Mouse (Mus musculus) thymus, adult 2 months (tissue): Measurements from ENCODE around the gene Aspdh.

Experiments
- CTCF ChIP-seq: fragments of 200-500 bp; IDR thresholded peaks from 2 replicates; pipeline ENCODE4 v1.5.1; 2012; ENCODE audit warnings: mild to moderate bottlenecking, control low read depth, low read length, moderate library complexity, borderline replicate concordance; ENCODE audit not compliant: control insufficient read depth, poor library complexity, insufficient read depth; ENCODE audit errors: extremely low read depth
- POLR2A ChIP-seq: fragments of 200-500 bp; IDR thresholded peaks from 2 replicates; pipeline ENCODE4 v1.6.1; 2012; ENCODE audit warnings: mild to moderate bottlenecking, low read length, control low read depth, moderate library complexity; ENCODE audit not compliant: control insufficient read depth, poor library complexity, insufficient read depth; ENCODE audit errors: extremely low read depth

DNA sequence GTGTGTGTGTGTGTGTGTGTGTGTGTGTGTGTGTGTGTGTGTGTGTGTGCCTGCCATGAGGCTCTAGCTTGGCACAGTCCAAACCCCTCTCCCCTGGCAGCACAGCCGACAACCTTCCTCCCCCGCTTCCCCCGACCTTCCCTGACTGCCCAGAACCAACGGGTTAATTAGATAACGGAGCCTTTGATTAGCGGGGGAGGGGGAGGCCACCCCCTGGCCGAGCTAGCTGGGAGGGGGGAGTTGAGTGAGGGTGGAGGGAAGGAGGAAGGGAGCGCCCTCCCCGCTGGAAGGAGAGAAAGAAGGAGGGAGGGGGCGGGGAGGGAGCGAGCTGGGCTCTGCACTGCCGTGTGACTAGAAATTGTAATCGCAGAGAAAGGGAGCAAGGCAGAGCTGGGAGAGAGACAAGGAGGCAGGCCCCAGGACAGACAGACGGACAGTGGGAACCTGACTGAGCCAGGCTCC lies 23.5 kb upstream of the Aspdh start:
- TF ChIP-seq CTCF (no peak), POLR2A (no peak)
